Mouse (Mus musculus) kidney, embryonic 14.5 days (tissue): ENCODE results near the gene Mical2. TPM values are rescaled to one million over a fixed set of nuclear protein-coding genes. Genes with fewer than 3 reads are reported as not detected.
A peak's percentile ranks its signal among the peaks of the same experiment; 100 is the strongest.

Experiments
- ATAC-seq: fragments of 200-750 bp; cut with Nextera tagmentation; 2 replicates; pipeline ENCODE4 v1.8.0; 2017; ENCODE audit warnings: moderate number of reproducible peaks, mild to moderate bottlenecking, moderate TSS enrichment, moderate library complexity; ENCODE audit not compliant: low FRiP score, low TSS enrichment
- H3K27ac ChIP-seq: fragments of 300-500 bp; sonication (generic); 2 replicates; pipeline ENCODE4 v1.5.1; 2014; ENCODE audit warnings: low read depth, mild to moderate bottlenecking, low read length, moderate library complexity, mixed read lengths
- H3K27me3 ChIP-seq: fragments of 300-500 bp; sonication (generic); 2 replicates; pipeline ENCODE4 v1.6.1; 2014; ENCODE audit warnings: mild to moderate bottlenecking, low read length; ENCODE audit not compliant: control insufficient read depth, insufficient read depth
- H3K36me3 ChIP-seq: fragments of 300-500 bp; sonication (generic); 2 replicates; pipeline ENCODE4 v1.6.1; 2014; ENCODE audit warnings: low read length, mixed read lengths; ENCODE audit not compliant: control insufficient read depth, insufficient read depth
- H3K4me1 ChIP-seq: fragments of 300-500 bp; sonication (generic); 2 replicates; pipeline ENCODE4 v1.6.1; 2014; ENCODE audit warnings: low read length, mixed read lengths; ENCODE audit not compliant: control insufficient read depth, insufficient read depth
- H3K4me2 ChIP-seq: fragments of 300-500 bp; sonication (generic); replicated peaks from 2 replicates; pipeline ENCODE4 v1.6.1; 2014; ENCODE audit warnings: low read depth, mild to moderate bottlenecking, low read length
- H3K4me3 ChIP-seq: fragments of 300-500 bp; sonication (generic); 2 replicates; pipeline ENCODE4 v1.5.1; 2014; ENCODE audit warnings: mild to moderate bottlenecking, low read length
- H3K9ac ChIP-seq: fragments of 300-500 bp; sonication (generic); 2 replicates; pipeline ENCODE4 v1.6.1; 2014; ENCODE audit warnings: low read depth, mild to moderate bottlenecking, low read length, moderate library complexity
- H3K9me3 ChIP-seq: fragments of 300-500 bp; sonication (generic); 2 replicates; pipeline ENCODE4 v1.6.1; 2016; ENCODE audit warnings: low read length; ENCODE audit not compliant: control insufficient read depth
- WGBS: fragments of 180-500 bp; shearing (Covaris S2); extraction: QIAGEN DNeasy Blood & Tissue Kit; methylation state at CpG from one replicate; pipeline ENCODE4 v1.1.7; 2014; 5-methylcytosine and 5-hydroxymethylcytosine counted together
- polyA plus RNA-seq: library from polyadenylated mRNA; unstranded; fragments of >200 nt; fragmentation: Nextera tagmentation; extraction: Ambion mirVana; gene quantifications from 2 replicates; pipeline ENCODE4 v1.2.1, GENCODE M21; 2014

The Mical2 gene
- polyA plus RNA-seq, 1 experiment from 2014 or later, result 7.7 TPM

DNA sequence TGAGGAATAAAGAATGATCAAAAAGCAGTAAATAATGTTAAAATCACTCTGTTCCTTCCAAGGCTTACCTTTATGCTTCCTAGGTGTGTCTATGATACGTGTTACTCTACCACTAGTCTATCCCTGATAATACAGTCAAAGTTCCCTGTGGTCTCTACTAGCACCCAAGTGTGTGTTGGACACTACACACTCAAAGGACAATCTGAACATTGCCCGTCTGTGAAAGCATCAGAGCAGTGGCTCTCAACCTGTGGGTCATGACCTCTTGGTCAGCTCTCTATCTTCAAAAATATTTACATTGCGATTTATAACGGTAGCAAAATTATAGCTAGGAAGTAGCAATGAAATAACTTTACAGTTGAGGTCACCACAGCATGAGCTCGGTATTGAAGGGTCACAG, 162.2 kb downstream of the Mical2 start:
- H3K9ac ChIP-seq, result no peak overlapping the region
- H3K4me3 ChIP-seq, result no peak overlapping the region
- H3K4me2 ChIP-seq, result no peak overlapping the region
- no peaks in the 10 kb centered on the region for H3K36me3 ChIP-seq
- ATAC-seq, result no peak
- H3K27me3 ChIP-seq, result no peaks in the 10 kb centered on the region
- H3K4me1 ChIP-seq, result peaks cover 26% of the 10 kb centered on the region
- WGBS, result 67% methylated on average over 5 of the region's 5 CpGs
- H3K9me3 ChIP-seq, result no peaks in the 10 kb centered on the region
- no peak overlapping the region for H3K27ac ChIP-seq

DNA sequence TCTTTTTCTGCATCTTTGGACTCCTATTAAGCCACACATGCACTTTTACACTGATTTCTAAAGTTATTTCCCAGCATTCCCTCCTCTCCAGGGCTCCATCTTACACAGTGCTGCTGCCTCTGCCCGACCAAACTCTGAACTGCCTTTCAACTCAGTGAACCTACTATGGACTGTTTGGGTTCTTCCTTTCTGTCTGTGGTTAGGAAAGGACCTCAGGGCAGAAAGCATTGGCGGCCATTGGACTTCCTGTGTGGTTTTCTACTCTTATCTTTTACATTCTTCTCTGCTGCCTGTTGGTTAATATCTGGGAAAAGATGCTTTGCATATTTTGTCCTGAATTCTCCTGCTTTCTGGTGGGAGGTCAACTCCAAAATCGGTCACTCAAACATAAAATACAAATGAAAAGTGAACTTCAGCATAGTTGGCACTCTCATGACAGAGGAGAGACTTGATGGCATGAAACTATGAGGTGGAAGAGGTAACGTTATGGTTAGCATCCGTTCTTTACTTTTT, 162.8 kb downstream of the Mical2 start:
- H3K9me3 ChIP-seq, result no peaks in the 10 kb centered on the region
- H3K4me2 ChIP-seq, result no peak overlapping the region
- no peak overlapping the region for H3K9ac ChIP-seq
- no peak overlapping the region for H3K27ac ChIP-seq
- no peak for ATAC-seq
- 79% methylated on average over 5 of the region's 5 CpGs for whole genome bisulfite sequencing
- no peaks in the 10 kb centered on the region for H3K36me3 ChIP-seq
- H3K27me3 ChIP-seq, result no peaks in the 10 kb centered on the region
- peaks cover 26% of the 10 kb centered on the region for H3K4me1 ChIP-seq
- no peak overlapping the region for H3K4me3 ChIP-seq

DNA sequence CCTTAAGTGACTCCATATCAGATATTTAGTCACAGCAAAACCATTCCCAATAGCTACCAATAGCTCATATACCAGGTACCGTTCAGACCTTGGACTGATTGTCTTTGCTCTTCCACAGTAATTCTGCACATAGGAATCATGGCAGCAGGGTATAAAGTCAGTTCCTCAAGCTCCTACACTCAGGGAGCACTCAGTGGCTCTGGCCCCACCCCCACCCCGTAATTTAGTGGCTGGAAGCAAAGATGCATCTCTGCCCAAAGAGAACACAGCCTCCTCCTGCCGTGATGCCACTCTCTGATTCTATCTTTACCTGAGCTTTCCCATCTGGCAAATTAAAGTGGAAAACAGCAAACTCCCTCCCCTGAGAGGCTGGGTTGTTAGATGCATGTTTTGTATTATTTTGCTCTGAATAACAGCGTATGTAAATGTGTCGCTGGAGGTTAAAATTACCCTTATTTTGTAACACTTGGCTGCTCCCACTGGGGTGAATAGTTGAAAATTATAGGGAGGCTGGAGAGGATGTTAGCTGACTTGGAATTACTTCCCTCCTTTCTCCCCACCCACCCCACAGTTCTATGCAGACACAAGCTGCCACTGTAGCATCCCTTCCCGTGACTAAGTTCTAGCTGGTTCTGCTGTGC, 164.1 kb downstream of the Mical2 start:
- H3K4me1 ChIP-seq, result peaks cover 26% of the 10 kb centered on the region
- 31% methylated on average over 6 of the region's 6 CpGs for WGBS
- H3K4me3 ChIP-seq, result no peak overlapping the region
- no peaks in the 10 kb centered on the region for H3K27me3 ChIP-seq
- H3K9me3 ChIP-seq, result no peaks in the 10 kb centered on the region
- H3K9ac ChIP-seq, result peak overlapping the region; percentile 18; the same call in 1 of the 2 replicates
- ATAC-seq, result peak; percentile 47; the same call in 1 of the 2 replicates
- peak overlapping the region; percentile 67; the same call in 1 of the 2 replicates for H3K27ac ChIP-seq
- no peaks in the 10 kb centered on the region for H3K36me3 ChIP-seq
- no peak overlapping the region for H3K4me2 ChIP-seq

DNA sequence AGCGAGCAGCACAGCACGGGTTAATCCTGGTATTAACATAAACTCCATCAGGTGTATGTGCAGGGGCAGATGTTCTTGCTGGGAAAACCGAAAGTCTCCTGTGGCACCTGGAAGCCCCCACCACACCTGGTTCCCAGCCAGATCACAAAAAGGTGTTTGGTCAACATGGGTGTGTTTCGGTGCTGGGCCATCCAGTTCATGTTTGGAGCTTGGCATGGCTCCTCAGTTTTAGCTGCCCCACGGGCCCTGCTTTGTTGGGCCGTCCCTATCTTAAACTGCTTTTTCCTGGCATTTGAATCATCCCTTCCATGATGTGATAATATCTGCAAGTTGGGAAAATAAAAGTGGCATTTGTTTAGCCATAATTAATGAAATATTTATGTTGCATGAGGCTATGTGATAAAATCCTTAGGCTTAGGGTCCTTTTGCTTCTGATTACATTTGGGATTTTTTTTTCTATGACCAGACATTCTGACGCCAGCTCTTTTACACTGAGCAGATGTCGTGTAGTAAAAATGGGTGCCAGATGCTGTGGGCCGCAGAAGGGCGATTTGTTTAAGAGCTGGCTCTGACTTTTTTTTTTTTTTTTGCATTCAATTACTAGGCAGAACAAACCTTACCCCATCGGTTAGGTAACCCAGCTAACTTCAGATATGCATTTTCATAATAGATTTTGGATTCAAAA, 164.7 kb downstream of the Mical2 start:
- H3K4me1 ChIP-seq, result peaks cover 26% of the 10 kb centered on the region
- ATAC-seq, result 0 out of 2 replicates have a peak, but pooled peaks have one; percentile 7
- H3K27me3 ChIP-seq, result no peaks in the 10 kb centered on the region
- no peak overlapping the region; the same call in 1 of the 2 replicates for H3K4me2 ChIP-seq
- 34% methylated on average over 11 of the region's 11 CpGs for whole genome bisulfite sequencing
- H3K9me3 ChIP-seq, result no peaks in the 10 kb centered on the region
- H3K27ac ChIP-seq, result peak overlapping the region; percentile 67; the same call in 1 of the 2 replicates
- no peaks in the 10 kb centered on the region for H3K36me3 ChIP-seq
- H3K4me3 ChIP-seq, result no peak overlapping the region
- H3K9ac ChIP-seq, result peak overlapping the region; percentile 18; the same call in 1 of the 2 replicates

DNA sequence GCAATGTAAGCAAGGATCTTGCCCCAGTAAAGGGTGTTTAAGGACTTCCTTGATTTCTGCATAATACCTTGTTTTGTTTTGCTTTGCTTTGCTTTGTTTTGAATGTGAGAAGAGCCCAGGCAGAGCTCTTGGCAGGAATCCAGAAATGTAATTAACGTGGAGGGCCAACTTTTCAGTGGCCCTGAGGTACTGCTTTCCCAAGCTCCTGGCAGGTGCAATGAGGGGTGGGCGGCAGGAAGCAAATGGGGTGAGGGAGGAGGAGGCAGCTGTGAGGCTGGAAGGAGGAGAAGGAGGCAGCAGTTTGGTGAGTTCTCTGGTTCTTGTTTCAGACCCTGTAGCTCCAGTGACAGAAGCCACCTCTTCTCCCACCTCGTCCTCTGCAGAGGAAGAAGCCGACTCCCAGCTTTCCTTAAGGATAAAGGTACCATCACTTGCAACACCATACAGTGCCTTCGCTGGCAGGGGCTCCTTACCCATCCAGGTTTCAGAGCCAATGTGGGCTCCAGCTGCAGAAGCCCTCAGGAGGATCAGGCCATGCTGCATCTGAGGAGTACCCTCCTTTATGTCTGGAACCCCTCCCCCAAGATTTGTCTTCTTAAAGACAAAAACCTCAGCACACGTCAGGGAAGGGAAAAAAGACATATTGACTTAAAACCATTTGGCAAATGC, 165.4 kb downstream of the Mical2 start:
- Histone ChIP-seq H3K4me1 (peaks cover 26% of the 10 kb centered on the region), H3K27me3 (no peaks in the 10 kb centered on the region), H3K27ac (peak overlapping the region; percentile 67; the same call in 1 of the 2 replicates), H3K9ac (no peak overlapping the region), H3K4me2 (no peak overlapping the region; the same call in 1 of the 2 replicates), H3K4me3 (no peak overlapping the region), H3K36me3 (no peaks in the 10 kb centered on the region), H3K9me3 (no peaks in the 10 kb centered on the region)
- 24% methylated on average over 6 of the region's 6 CpGs for WGBS
- peak; percentile 50; the same call in 1 of the 2 replicates for ATAC-seq

DNA sequence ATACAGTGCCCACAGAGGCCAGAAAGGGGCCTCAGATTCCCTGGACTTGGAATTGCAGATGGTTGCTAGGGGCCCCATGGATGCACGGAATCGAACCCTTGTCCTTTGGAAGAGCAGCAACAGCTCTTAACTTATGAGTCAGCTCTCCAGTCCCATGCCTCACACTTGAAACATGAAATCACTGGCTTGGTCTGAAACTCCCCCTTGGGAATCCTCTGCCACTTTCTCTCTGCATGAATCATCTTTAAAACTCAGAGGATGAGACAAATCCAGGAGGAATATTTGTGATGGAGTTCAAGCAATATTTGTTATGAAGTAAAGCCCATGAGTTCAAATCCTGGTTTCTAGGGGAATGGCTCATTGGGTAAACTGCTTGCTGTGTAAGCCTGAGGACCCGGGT, 172.1 kb downstream of the Mical2 start:
- Histone ChIP-seq H3K4me2 (no peak overlapping the region), H3K9me3 (no peaks in the 10 kb centered on the region), H3K27ac (no peak overlapping the region), H3K9ac (no peak overlapping the region), H3K36me3 (no peaks in the 10 kb centered on the region), H3K27me3 (no peaks in the 10 kb centered on the region), H3K4me1 (no peaks in the 10 kb centered on the region), H3K4me3 (no peak overlapping the region)
- WGBS, result 92% methylated on average over 3 of the region's 3 CpGs
- ATAC-seq, result no peak

DNA sequence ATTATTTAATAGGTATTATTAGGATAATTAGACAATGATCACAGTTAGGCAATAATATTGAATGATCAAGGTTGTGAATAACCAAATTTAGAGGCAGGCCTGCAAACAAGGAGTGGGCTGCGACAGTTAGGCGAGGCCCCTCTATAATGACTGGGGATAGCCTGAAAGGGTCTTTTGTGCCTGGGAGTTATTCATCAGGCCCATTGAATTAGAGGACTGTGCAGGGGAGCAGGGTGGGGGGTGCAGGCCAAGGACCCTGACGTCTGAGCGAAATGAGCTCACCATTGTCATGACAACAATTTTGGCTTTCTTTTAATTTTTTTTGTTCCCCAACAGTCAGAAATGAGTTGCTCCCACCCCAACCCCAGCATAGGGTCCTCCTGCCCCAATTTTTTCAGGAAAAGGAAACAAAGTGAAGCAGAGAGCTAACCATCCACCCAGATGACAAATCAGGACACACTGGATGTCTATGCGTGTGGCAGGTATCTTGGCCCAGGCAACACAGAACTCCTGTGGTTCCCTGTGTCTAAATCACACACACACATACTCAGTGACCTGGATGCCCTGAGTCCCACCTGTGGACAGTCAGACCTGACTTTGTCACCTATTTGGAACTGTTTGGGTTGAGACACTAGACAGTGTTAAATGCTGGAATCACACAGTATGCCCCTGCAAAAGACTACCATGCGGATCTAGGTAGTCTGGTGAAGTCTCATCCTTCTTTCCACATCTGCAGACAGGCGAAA, 173.9 kb downstream of the Mical2 start:
- Histone ChIP-seq H3K9me3 (no peaks in the 10 kb centered on the region), H3K36me3 (no peaks in the 10 kb centered on the region), H3K4me1 (peaks cover 1% of the 10 kb centered on the region; the same call in 1 of the 2 replicates), H3K4me2 (no peak overlapping the region), H3K27me3 (no peaks in the 10 kb centered on the region), H3K9ac (no peak overlapping the region), H3K27ac (no peak overlapping the region), H3K4me3 (no peak overlapping the region)
- WGBS, result 79% methylated on average over 7 of the region's 7 CpGs
- ATAC-seq, result peak; percentile 45; the same call in 1 of the 2 replicates

DNA sequence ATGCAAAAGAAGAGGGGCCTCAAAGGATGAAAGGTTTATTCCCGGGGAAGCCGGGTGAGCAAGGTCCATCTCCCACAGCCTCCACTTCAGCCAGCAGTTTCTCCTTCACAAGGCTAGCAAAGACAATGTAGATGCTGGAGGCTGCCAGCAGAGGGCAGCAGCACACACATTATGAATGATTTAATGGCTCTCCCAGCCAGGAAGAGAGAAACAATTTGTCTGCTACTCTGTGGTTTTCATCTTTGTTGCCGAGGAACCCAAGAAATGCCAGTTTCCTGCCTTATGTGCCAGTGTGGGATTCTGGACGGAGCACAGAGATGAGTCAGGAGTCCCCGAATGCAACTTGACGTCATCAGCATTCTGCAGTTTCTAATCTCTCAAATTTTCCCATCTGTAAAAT, 174.5 kb downstream of the Mical2 start:
- no peaks in the 10 kb centered on the region for H3K36me3 ChIP-seq
- peak; percentile 42; the same call in 1 of the 2 replicates for ATAC-seq
- whole genome bisulfite sequencing, result 52% methylated on average over 6 of the region's 6 CpGs

More for the DNA sequence above, 174.5 kb downstream of the Mical2 start:
- Histone ChIP-seq H3K27me3 (no peaks in the 10 kb centered on the region), H3K9ac (no peak overlapping the region), H3K4me3 (no peak overlapping the region), H3K9me3 (no peaks in the 10 kb centered on the region), H3K27ac (no peak overlapping the region), H3K4me1 (peaks cover 7% of the 10 kb centered on the region), H3K4me2 (no peak overlapping the region)
